In the genomic region with DNA sequence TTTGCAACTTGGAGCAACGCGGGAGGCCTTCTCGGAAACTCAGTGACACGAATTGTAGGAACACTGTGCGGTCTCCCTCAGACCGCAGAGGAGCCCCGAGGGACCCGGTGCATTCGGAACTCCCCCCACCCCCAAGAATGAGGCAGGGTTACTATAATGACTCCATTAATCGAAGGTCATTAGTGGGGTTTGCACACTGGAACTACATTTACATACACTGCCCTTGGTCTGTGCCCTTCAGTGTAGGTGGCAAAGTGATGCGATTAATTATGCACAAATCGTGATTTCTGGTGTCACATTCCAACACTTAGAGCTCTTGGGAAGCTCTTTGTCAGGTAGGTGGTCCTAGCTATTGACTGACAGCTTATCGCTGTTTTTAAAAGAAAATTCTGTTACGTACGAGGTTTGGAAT, we compare ENCODE assay signal across 8 mouse cellular contexts. TPM values are rescaled to one million over a fixed set of nuclear protein-coding genes. Genes with fewer than 3 reads are reported as not detected.
A peak's percentile ranks its signal among the peaks of the same experiment; 100 is the strongest.
DNase-seq lines count a peak whose midpoint lies in the region; ATAC-seq lines count a peak whose summit lies in the region.

No protein-coding gene starts in this region.

- H3K4me1 ChIP-seq in hindbrain, embryonic 14.5 days (replicated peaks; ENCODE audit: control insufficient read depth, insufficient read depth, low read length): peaks cover 35% of the 10 kb centered on the region
- peaks cover 26% of the 10 kb centered on the region for H3K4me1 ChIP-seq in liver, embryonic 15.5 days (replicated peaks)

- peak overlapping the region; percentile 72 for H3K9ac ChIP-seq in hindbrain, embryonic 14.5 days
- H3K9ac ChIP-seq in liver, embryonic 15.5 days: peak overlapping the region; percentile 39; the same call in 1 of the 2 replicates

- H3K27ac ChIP-seq in hindbrain, embryonic 14.5 days: peak overlapping the region; percentile 93
- peak overlapping the region; percentile 83 for H3K27ac ChIP-seq in liver, embryonic 15.5 days (replicated peaks)

- H3K9me3 ChIP-seq in hindbrain, embryonic 14.5 days (ENCODE audit: control insufficient read depth, low read length): no peaks in the 10 kb centered on the region
- H3K9me3 ChIP-seq in liver, embryonic 15.5 days (replicated peaks): no peaks in the 10 kb centered on the region

- intact Hi-C loops in left cerebral cortex, postnatal 4 days (cut with DNase I): loop anchor here (10.0 kb wide), 3 partner anchors 398 to 978 kb away; no protein-coding TSS in a partner anchor

- DNase-seq in left cerebral cortex, postnatal 4 days: peak; percentile 22
- DNase-seq in left cerebral cortex, adult 9 months (ENCODE audit: low spot score in 2 of 2): no peak
- peak; percentile 43 for DNase-seq in hindbrain, embryonic 14.5 days (ENCODE audit: low spot score)
- no peak for DNase-seq in right cerebral cortex, postnatal 14 days
- no peak for DNase-seq in layer of hippocampus, adult 11-12 months (ENCODE audit: low spot score)
- DNase-seq in lung, postnatal 25 days (ENCODE audit: low spot score): no peak

- 2% methylated on average over 15 of the region's 15 CpGs for WGBS in hindbrain, embryonic 14.5 days
- 3% methylated on average over 15 of the region's 15 CpGs for WGBS in liver, embryonic 15.5 days (ENCODE audit: insufficient replicate concordance)

- 0 out of 2 replicates have a peak, but pooled peaks have one; percentile 0 for ATAC-seq in common myeloid progenitor, adult 5-6 weeks (replicated peaks; ENCODE audit: low read depth, poor library complexity, severe bottlenecking)
- ATAC-seq in hindbrain, embryonic 14.5 days (ENCODE audit: low FRiP score): no peak
- no peak for ATAC-seq in liver, embryonic 15.5 days (ENCODE audit: insufficient read depth)

- H3K4me3 ChIP-seq in hindbrain, embryonic 14.5 days (replicated peaks; ENCODE audit: low read length): peak overlapping the region; percentile 68
- peak overlapping the region; percentile 63 for H3K4me3 ChIP-seq in liver, embryonic 15.5 days (replicated peaks)

- no peaks in the 10 kb centered on the region for H3K36me3 ChIP-seq in hindbrain, embryonic 14.5 days (replicated peaks; ENCODE audit: control insufficient read depth, insufficient read depth)
- H3K36me3 ChIP-seq in liver, embryonic 15.5 days (replicated peaks): no peaks in the 10 kb centered on the region

- no peaks in the 10 kb centered on the region for H3K27me3 ChIP-seq in hindbrain, embryonic 14.5 days (ENCODE audit: control insufficient read depth, insufficient read depth, low read length)
- peaks cover 98% of the 10 kb centered on the region for H3K27me3 ChIP-seq in liver, embryonic 15.5 days

- H3K4me2 ChIP-seq in hindbrain, embryonic 14.5 days (replicated peaks): peak overlapping the region; percentile 92
- H3K4me2 ChIP-seq in liver, embryonic 15.5 days: peak overlapping the region; percentile 74

RNA-seq across cellular contexts. Expression of a gene that starts 0.3 kb away (rescaled TPM):
- 100 to 1,000 TPM; 174 to 182 TPM for total RNA-seq in left cerebral cortex, postnatal 4 days (2021)
- 7.9 and 11.7 TPM in 2 replicates for total RNA-seq in common myeloid progenitor, adult 5-6 weeks (2017)
- 314 and 316 TPM in 2 replicates for polyA plus RNA-seq in hindbrain, embryonic 14.5 days (2014; fragmentation: Nextera tagmentation; extraction: Ambion mirVana)
- polyA plus RNA-seq in liver, embryonic 15.5 days (2015; fragmentation: Nextera tagmentation; extraction: Ambion mirVana): 105 and 126 TPM in 2 replicates

Comparison
In these comparisons a context has a peak if more than half of its experiments do, and no peak if none do; other contexts are left out.
1. DNase-seq: peak in left cerebral cortex, postnatal 4 days (single experiment) and hindbrain, embryonic 14.5 days (single experiment); none in left cerebral cortex, adult 9 months (0 of 2), right cerebral cortex, postnatal 14 days (single experiment), layer of hippocampus, adult 11-12 months (single experiment) and lung, postnatal 25 days (single experiment).
2. RNA of a gene that starts 0.3 kb away (total RNA-seq): 174 to 182 TPM in left cerebral cortex, postnatal 4 days; 7.9 to 11.7 TPM in common myeloid progenitor, adult 5-6 weeks; every median in the first group is over 10 times any median in the second.